In genomic region chr3:36521073-36522060, GRCm38 (mm10) we compare ENCODE assay signal across 8 mouse cellular contexts. TPM values are rescaled to one million over a fixed set of nuclear protein-coding genes. Genes with fewer than 3 reads are reported as not detected.
DNase-seq lines count a peak whose midpoint lies in the region; ATAC-seq and TF ChIP-seq lines count a peak whose summit lies in the region.

Gene Gm11549 (minus strand): TSS chr3:36521813.

- no peaks in the 10 kb centered on the region for H3K9me3 ChIP-seq in kidney, embryonic 16.5 days (ENCODE audit: low read length)
- H3K9me3 ChIP-seq in embryonic facial prominence, embryonic 15.5 days (replicated peaks) = no peaks in the 10 kb centered on the region
- no peaks in the 10 kb centered on the region for H3K9me3 ChIP-seq in hindbrain, embryonic 13.5 days
- no peaks in the 10 kb centered on the region for H3K9me3 ChIP-seq in liver, postnatal 0 days (ENCODE audit: low read length)

- peaks cover 39% of the 10 kb centered on the region for H3K27me3 ChIP-seq in kidney, embryonic 16.5 days (ENCODE audit: insufficient read depth, low read length)
- H3K27me3 ChIP-seq in embryonic facial prominence, embryonic 15.5 days = peaks cover 33% of the 10 kb centered on the region
- H3K27me3 ChIP-seq in hindbrain, embryonic 13.5 days = peaks cover 46% of the 10 kb centered on the region
- H3K27me3 ChIP-seq in liver, postnatal 0 days (ENCODE audit: insufficient read depth, low read length) = peaks cover 23% of the 10 kb centered on the region

- H3K4me3 ChIP-seq in kidney, embryonic 16.5 days (ENCODE audit: low read length) = peak within 1 kb of the TSS; percentile 56
- H3K4me3 ChIP-seq in embryonic facial prominence, embryonic 15.5 days (replicated peaks) = peak within 1 kb of the TSS; percentile 47
- peak within 1 kb of the TSS; percentile 57 for H3K4me3 ChIP-seq in hindbrain, embryonic 13.5 days
- peak within 1 kb of the TSS; percentile 45 for H3K4me3 ChIP-seq in liver, postnatal 0 days (ENCODE audit: low read depth, low read length)

- peak; percentile 59; the same call in 1 of the 2 replicates for ATAC-seq in kidney, embryonic 16.5 days (ENCODE audit: low FRiP score, low TSS enrichment)
- 0 out of 2 replicates have a peak, but pooled peaks have one; percentile 24 for ATAC-seq in embryonic facial prominence, embryonic 15.5 days (ENCODE audit: insufficient number of reproducible peaks, low FRiP score, low TSS enrichment, low read depth)
- peak; percentile 78 for ATAC-seq in hindbrain, embryonic 13.5 days (ENCODE audit: low FRiP score)
- ATAC-seq in liver, postnatal 0 days = no peak

- no peak within 1 kb of the TSS for H3K27ac ChIP-seq in kidney, embryonic 16.5 days (ENCODE audit: low read length)
- H3K27ac ChIP-seq in embryonic facial prominence, embryonic 15.5 days (replicated peaks) = no peak within 1 kb of the TSS
- H3K27ac ChIP-seq in hindbrain, embryonic 13.5 days = no peak within 1 kb of the TSS
- no peak within 1 kb of the TSS for H3K27ac ChIP-seq in liver, postnatal 0 days (ENCODE audit: low read depth)

- TF ChIP-seq CTCF in liver, postnatal 0 days (IDR thresholded peaks at IDR 0.05; ENCODE audit: low read depth) = no peak

- no peaks in the 10 kb centered on the region for H3K36me3 ChIP-seq in kidney, embryonic 16.5 days (ENCODE audit: insufficient read depth, low read length)
- no peaks in the 10 kb centered on the region for H3K36me3 ChIP-seq in embryonic facial prominence, embryonic 15.5 days
- H3K36me3 ChIP-seq in hindbrain, embryonic 13.5 days = no peaks in the 10 kb centered on the region
- no peaks in the 10 kb centered on the region for H3K36me3 ChIP-seq in liver, postnatal 0 days (replicated peaks; ENCODE audit: insufficient read depth, low read length)

- WGBS in kidney, embryonic 16.5 days = under 1% methylated on average over 51 of the region's 51 CpGs
- WGBS in embryonic facial prominence, embryonic 15.5 days = 1% methylated on average over 49 of the region's 51 CpGs
- under 1% methylated on average over 51 of the region's 51 CpGs for WGBS in hindbrain, embryonic 13.5 days
- 3% methylated on average over 51 of the region's 51 CpGs for WGBS in liver, postnatal 0 days (ENCODE audit: insufficient replicate concordance)

- no peak for DNase-seq in kidney, adult 8-10 months
- DNase-seq in adrenal gland, postnatal 10 days = peak; percentile 43
- DNase-seq in liver, postnatal 0 days = peak; percentile 20
- DNase-seq in testis, postnatal 10 days (ENCODE audit: low spot score) = peak; percentile 53
- no peak for DNase-seq in urinary bladder, postnatal 14 days (ENCODE audit: low spot score)

- no peak for TF ChIP-seq EP300 in liver, postnatal 0 days (IDR thresholded peaks at IDR 0.05; ENCODE audit: low read depth)

- peak within 1 kb of the TSS; percentile 88 for H3K4me2 ChIP-seq in kidney, embryonic 16.5 days (replicated peaks; ENCODE audit: low read depth, low read length)
- H3K4me2 ChIP-seq in embryonic facial prominence, embryonic 15.5 days (replicated peaks) = peak within 1 kb of the TSS; percentile 95
- peak within 1 kb of the TSS; percentile 97 for H3K4me2 ChIP-seq in hindbrain, embryonic 13.5 days
- H3K4me2 ChIP-seq in liver, postnatal 0 days (ENCODE audit: low read depth, low read length) = peak within 1 kb of the TSS; percentile 72

- peaks cover 5% of the 10 kb centered on the region; the same call in 1 of the 2 replicates for H3K4me1 ChIP-seq in kidney, embryonic 16.5 days (ENCODE audit: insufficient read depth, low read length)
- H3K4me1 ChIP-seq in embryonic facial prominence, embryonic 15.5 days = peaks cover 9% of the 10 kb centered on the region
- peaks cover 14% of the 10 kb centered on the region for H3K4me1 ChIP-seq in hindbrain, embryonic 13.5 days (replicated peaks)
- no peaks in the 10 kb centered on the region for H3K4me1 ChIP-seq in liver, postnatal 0 days (ENCODE audit: insufficient read depth)

- peak within 1 kb of the TSS; percentile 47; the same call in 1 of the 2 replicates for H3K9ac ChIP-seq in kidney, embryonic 16.5 days (replicated peaks; ENCODE audit: low read length)
- H3K9ac ChIP-seq in embryonic facial prominence, embryonic 15.5 days = peak within 1 kb of the TSS; percentile 12; the same call in 1 of the 2 replicates
- peak within 1 kb of the TSS; percentile 73 for H3K9ac ChIP-seq in hindbrain, embryonic 13.5 days
- no peak within 1 kb of the TSS for H3K9ac ChIP-seq in liver, postnatal 0 days (replicated peaks)

RNA-seq across cellular contexts. Expression of gene Gm11549, which starts in this region (rescaled TPM):
- polyA plus RNA-seq in kidney, embryonic 16.5 days (2015; fragmentation: Nextera tagmentation; extraction: Ambion mirVana) = not detected in 2 replicates
- under 1 TPM; 0.09 to 0.70 TPM for total RNA-seq in adrenal gland, postnatal 10 days (2021)
- 0.05 TPM in 1 of 2 replicates, not detected in the other for polyA plus RNA-seq in embryonic facial prominence, embryonic 15.5 days (2015; fragmentation: Nextera tagmentation; extraction: Ambion mirVana)
- polyA plus RNA-seq in hindbrain, embryonic 13.5 days (2015; fragmentation: Nextera tagmentation; extraction: Ambion mirVana) = 0.38 and 0.53 TPM in 2 replicates
- not detected in 2 replicates for polyA plus RNA-seq in liver, postnatal 0 days (2015; fragmentation: Nextera tagmentation; extraction: Ambion mirVana)

Comparison
In these comparisons a context has a peak if more than half of its experiments do, and no peak if none do; other contexts are left out.
1. Peak in ATAC-seq, H3K4me3 ChIP-seq, H3K9ac ChIP-seq and H3K4me2 ChIP-seq in kidney, embryonic 16.5 days; RNA of the gene not detected or under 1 TPM.
2. Peak in DNase-seq in adrenal gland, postnatal 10 days; RNA of the gene not detected or under 1 TPM.
3. Peak in ATAC-seq, H3K4me3 ChIP-seq, H3K9ac ChIP-seq and H3K4me2 ChIP-seq in embryonic facial prominence, embryonic 15.5 days; RNA of the gene not detected or under 1 TPM.
4. Peak in ATAC-seq, H3K4me3 ChIP-seq, H3K9ac ChIP-seq and H3K4me2 ChIP-seq in hindbrain, embryonic 13.5 days; RNA of the gene not detected or under 1 TPM.
5. Peak in DNase-seq, H3K4me3 ChIP-seq and H3K4me2 ChIP-seq in liver, postnatal 0 days; RNA of the gene not detected or under 1 TPM.